In genomic region chr9:61299873-61300560, GRCm38 (mm10) we compare ENCODE assay signal across 12 mouse cellular contexts.
DNase-seq lines count a peak whose midpoint lies in the region; ATAC-seq and TF ChIP-seq lines count a peak whose summit lies in the region.
"Had no signal": no experiment of that assay in that cellular context is flagged by ENCODE, and none has a peak within 500 bp of the region (broad histone marks: within the 10 kb centered on the region; RNA-seq: fewer than 3 reads in every experiment).

No protein-coding gene starts in this region.

- dilution Hi-C loops in CH12.LX (cut with MboI; ENCODE audit: extremely low pct_ligation_motif_present, extremely low pct_unique_long_range_greater_than_20kb, low sequenced_read_pairs): no loop called here

- no peaks in the 10 kb centered on the region for H3K79me2 ChIP-seq in CH12.LX (replicated peaks; ENCODE audit: control insufficient read depth, extremely low read depth, insufficient read depth, poor library complexity, severe bottlenecking)

- peaks cover 18% of the 10 kb centered on the region for H3K4me1 ChIP-seq in heart, embryonic 10.5 days
- peaks cover 3 to 21% of the 10 kb centered on the region in 2 experiments; a peak in 2 of 4 replicates for H3K4me1 ChIP-seq in CH12.LX (ENCODE audit: control insufficient read depth in 1 of 2, insufficient read depth in 2 of 2)
- H3K4me1 ChIP-seq in intestine, embryonic 14.5 days (replicated peaks; ENCODE audit: control insufficient read depth, insufficient read depth, low read length): 0 out of 2 replicates have a peak, but pooled peaks cover 4% of the 10 kb centered on the region
- no peaks in the 10 kb centered on the region for H3K4me1 ChIP-seq in liver, postnatal 0 days (ENCODE audit: insufficient read depth)

- no peak for DNase-seq in heart, embryonic 10.5 days (ENCODE audit: low spot score)
- no peak for DNase-seq in heart, postnatal 14 days
- peak; percentile 48 for DNase-seq in CH12.LX (ENCODE audit: extremely low read depth)
- no peak for DNase-seq in intestine, embryonic 14.5 days (ENCODE audit: low spot score)
- DNase-seq in liver, postnatal 0 days: no peak
- no peak for DNase-seq in cerebellum, adult 11 months
- no peak for DNase-seq in adrenal gland, adult (ENCODE audit: inconsistent age in 2 of 2, low spot score in 1 of 2)
- DNase-seq in right cerebral cortex, adult 2 months (ENCODE audit: low spot score in 2 of 2): no peak
- DNase-seq: adrenal gland, postnatal 14 days; kidney, postnatal 4 days had no signal

- H3K4me2 ChIP-seq in CH12.LX (ENCODE audit: insufficient read depth, low read depth, poor library complexity, severe bottlenecking): no peak overlapping the region; the same call in 1 of the 2 replicates
- no peak overlapping the region for H3K4me2 ChIP-seq in intestine, embryonic 14.5 days (ENCODE audit: low read length)
- H3K4me2 ChIP-seq in liver, postnatal 0 days (ENCODE audit: low read depth, low read length): no peak overlapping the region
- H3K4me2 ChIP-seq: limb, embryonic 12.5 days had no signal

- in situ Hi-C loops in CH12.LX (cut with MboI; ENCODE audit: low pct_ligation_motif_present, low pct_unique_long_range_greater_than_20kb, low sequenced_read_pairs): loop anchor here (25.0 kb wide), 1 partner anchor 238 kb away; no protein-coding TSS in a partner anchor

- peaks cover 99% of the 10 kb centered on the region for H3K27me3 ChIP-seq in heart, embryonic 10.5 days (ENCODE audit: insufficient read depth, poor library complexity, severe bottlenecking)
- H3K27me3 ChIP-seq in CH12.LX (replicated peaks): no peaks in the 10 kb centered on the region
- H3K27me3 ChIP-seq in intestine, embryonic 14.5 days (replicated peaks; ENCODE audit: control insufficient read depth, insufficient read depth, low read length): no peaks in the 10 kb centered on the region
- H3K27me3 ChIP-seq in liver, postnatal 0 days (ENCODE audit: insufficient read depth, low read length): no peaks in the 10 kb centered on the region
- H3K27me3 ChIP-seq: limb, embryonic 12.5 days had no signal

- H3K36me3 ChIP-seq in heart, embryonic 10.5 days: no peaks in the 10 kb centered on the region
- no peaks in the 10 kb centered on the region for H3K36me3 ChIP-seq in CH12.LX (replicated peaks in 1 of 2; ENCODE audit: control insufficient read depth in 1 of 2, insufficient read depth in 1 of 2, low read length in 1 of 2)
- no peaks in the 10 kb centered on the region for H3K36me3 ChIP-seq in intestine, embryonic 14.5 days (ENCODE audit: control insufficient read depth, insufficient read depth, low read length)
- no peaks in the 10 kb centered on the region for H3K36me3 ChIP-seq in liver, postnatal 0 days (replicated peaks; ENCODE audit: insufficient read depth, low read length)
- H3K36me3 ChIP-seq: limb, embryonic 12.5 days; midbrain, embryonic 10.5 days had no signal

- no peak for TF ChIP-seq RAD21 in CH12.LX (IDR thresholded peaks at IDR 0.05; ENCODE audit: low read depth, low read length)

- no peak for TF ChIP-seq EP300 in CH12.LX (IDR thresholded peaks at IDR 0.05; ENCODE audit: low read length)
- no peak for TF ChIP-seq EP300 in liver, postnatal 0 days (IDR thresholded peaks at IDR 0.05; ENCODE audit: low read depth)

- TF ChIP-seq POLR2A in CH12.LX (IDR thresholded peaks at IDR 0.05; ENCODE audit: low read depth, low read length): no peak

- intact Hi-C loops in heart, postnatal 14 days (cut with DNase I): no loop called here

- no peak for TF ChIP-seq CTCF in CH12.LX (conservative IDR thresholded peaks at IDR 0.05 in 1 of 2, IDR thresholded peaks at IDR 0.05 in 1 of 2; ENCODE audit: low read depth in 2 of 2, low read length in 2 of 2)
- no peak for TF ChIP-seq CTCF in liver, postnatal 0 days (IDR thresholded peaks at IDR 0.05; ENCODE audit: low read depth)

- H3K4me3 ChIP-seq in heart, embryonic 10.5 days: no peak overlapping the region
- no peak overlapping the region for H3K4me3 ChIP-seq in CH12.LX (replicated peaks in 1 of 3; ENCODE audit: low read depth in 2 of 3, low read length in 2 of 3, poor library complexity in 1 of 3)
- no peak overlapping the region for H3K4me3 ChIP-seq in intestine, embryonic 14.5 days (ENCODE audit: low read depth, low read length)
- H3K4me3 ChIP-seq in liver, postnatal 0 days (ENCODE audit: low read depth, low read length): no peak overlapping the region
- H3K4me3 ChIP-seq: limb, embryonic 12.5 days; midbrain, embryonic 10.5 days had no signal

- peak overlapping the region; percentile 22; the same call in 1 of the 2 replicates for H3K27ac ChIP-seq in heart, embryonic 10.5 days
- no peak overlapping the region for H3K27ac ChIP-seq in CH12.LX (ENCODE audit: insufficient read depth, low read depth)
- no peak overlapping the region for H3K27ac ChIP-seq in intestine, embryonic 14.5 days (ENCODE audit: low read depth)
- no peak overlapping the region for H3K27ac ChIP-seq in liver, postnatal 0 days (ENCODE audit: low read depth)
- H3K27ac ChIP-seq: limb, embryonic 12.5 days; midbrain, embryonic 10.5 days had no signal

- no peak overlapping the region for H3K9ac ChIP-seq in CH12.LX (ENCODE audit: insufficient read depth, low read depth)
- H3K9ac ChIP-seq in intestine, embryonic 14.5 days (ENCODE audit: low read length): no peak overlapping the region
- no peak overlapping the region for H3K9ac ChIP-seq in liver, postnatal 0 days (replicated peaks)
- H3K9ac ChIP-seq: limb, embryonic 12.5 days had no signal

- WGBS in heart, embryonic 10.5 days: 27% methylated on average over 8 of the region's 8 CpGs
- WGBS in intestine, embryonic 14.5 days: 56% methylated on average over 8 of the region's 8 CpGs
- WGBS in liver, postnatal 0 days (ENCODE audit: insufficient replicate concordance): 34% methylated on average over 8 of the region's 8 CpGs

- no peaks in the 10 kb centered on the region for H3K9me3 ChIP-seq in heart, embryonic 10.5 days
- H3K9me3 ChIP-seq in CH12.LX (replicated peaks; ENCODE audit: low read length): peaks cover 4% of the 10 kb centered on the region
- H3K9me3 ChIP-seq in intestine, embryonic 14.5 days (ENCODE audit: control insufficient read depth, low read length): no peaks in the 10 kb centered on the region
- no peaks in the 10 kb centered on the region for H3K9me3 ChIP-seq in liver, postnatal 0 days (ENCODE audit: low read length)
- H3K9me3 ChIP-seq: limb, embryonic 12.5 days; midbrain, embryonic 10.5 days had no signal

- 0 out of 2 replicates have a peak, but pooled peaks have one; percentile 22 for ATAC-seq in intestine, embryonic 14.5 days (replicated peaks; ENCODE audit: low FRiP score, low TSS enrichment, low read depth)
- peak; percentile 49 for ATAC-seq in liver, postnatal 0 days

TF ChIP-seq in CH12.LX, 34 proteins besides CTCF, POLR2A, EP300 and RAD21:
- TF ChIP-seq NELFE (IDR thresholded peaks at IDR 0.05; ENCODE audit: low read depth, low read length) (no peak), PAX5 (IDR thresholded peaks at IDR 0.05; ENCODE audit: low read length) (no peak), ELF1 (IDR thresholded peaks at IDR 0.05; ENCODE audit: low read depth, low read length) (peak; percentile 59; the same call in 1 of the 2 replicates)
